Mouse (Mus musculus): ENCODE results near the gene Fam71e1.
A peak's percentile ranks its signal among the peaks of the same experiment; 100 is the strongest.

Fam71e1 gene

GRCm38 (mm10) chr7:44534242-44534641, 37.9 kb downstream of the Fam71e1 start:
- DNase-seq (ENCODE audit: low spot score in 2 of 2): no peak

DNA sequence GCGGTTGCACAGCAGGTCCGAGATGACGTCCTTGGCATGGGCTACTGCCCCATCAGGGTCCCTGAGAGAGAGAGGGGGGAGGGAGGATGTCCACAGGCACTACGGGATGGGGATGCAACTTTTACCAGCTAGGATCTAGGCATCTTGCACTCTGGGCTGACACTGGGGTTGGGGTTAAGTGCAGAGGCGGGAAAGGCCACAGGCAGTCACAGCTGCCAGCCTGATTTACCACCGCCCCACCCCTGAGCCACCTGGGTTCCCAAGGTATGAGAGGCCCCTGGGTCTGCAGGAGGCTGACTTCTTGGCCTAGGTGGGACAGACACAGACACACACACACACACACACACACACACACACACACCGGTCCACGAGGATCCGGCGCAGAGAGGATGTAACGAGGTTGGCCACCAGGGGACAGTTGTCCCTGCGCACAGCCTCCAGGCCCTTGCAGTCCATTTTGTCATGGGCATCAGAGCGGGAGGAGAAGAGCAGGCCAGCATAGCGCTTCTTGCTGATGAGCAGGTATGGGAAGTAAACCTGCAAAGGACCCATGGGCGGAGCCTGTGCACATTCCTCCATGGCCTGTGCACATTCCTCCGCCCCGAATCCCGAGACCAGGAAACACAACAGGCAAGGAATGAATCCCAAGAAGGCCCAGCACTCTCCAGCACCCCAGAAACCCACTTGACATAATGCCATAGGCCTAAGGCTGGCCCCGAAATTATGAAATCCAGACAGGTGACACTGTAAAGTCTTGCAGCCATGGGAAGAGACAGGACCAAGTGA, 38.5 kb downstream of the Fam71e1 start:
- no peak for DNase-seq (ENCODE audit: low spot score in 2 of 2)

GRCm38 (mm10) chr7:44535657-44536589, 39.5 kb downstream of the Fam71e1 start:
- no peak for DNase-seq (ENCODE audit: low spot score in 2 of 2)

DNA sequence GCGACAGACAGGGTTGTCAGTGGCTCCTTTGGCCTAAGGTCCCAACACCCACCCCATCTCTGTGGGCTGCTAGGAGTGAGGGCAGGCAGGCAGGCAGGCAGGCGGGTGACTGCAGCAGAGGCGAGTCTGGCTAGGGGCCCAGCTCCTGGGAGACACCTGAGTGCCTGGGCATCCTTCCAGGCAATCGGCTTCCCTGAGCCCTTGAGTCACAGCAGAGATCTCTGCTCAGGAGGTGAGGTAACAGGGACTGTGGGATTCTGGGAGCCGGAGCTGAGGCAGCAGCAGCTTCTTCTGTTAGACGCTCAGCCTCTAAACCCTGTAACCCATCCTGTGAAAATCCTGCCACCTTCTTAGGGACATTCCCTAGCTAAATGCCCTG, 40.2 kb downstream of the Fam71e1 start:
- no peak for DNase-seq (ENCODE audit: low spot score in 2 of 2)

DNA sequence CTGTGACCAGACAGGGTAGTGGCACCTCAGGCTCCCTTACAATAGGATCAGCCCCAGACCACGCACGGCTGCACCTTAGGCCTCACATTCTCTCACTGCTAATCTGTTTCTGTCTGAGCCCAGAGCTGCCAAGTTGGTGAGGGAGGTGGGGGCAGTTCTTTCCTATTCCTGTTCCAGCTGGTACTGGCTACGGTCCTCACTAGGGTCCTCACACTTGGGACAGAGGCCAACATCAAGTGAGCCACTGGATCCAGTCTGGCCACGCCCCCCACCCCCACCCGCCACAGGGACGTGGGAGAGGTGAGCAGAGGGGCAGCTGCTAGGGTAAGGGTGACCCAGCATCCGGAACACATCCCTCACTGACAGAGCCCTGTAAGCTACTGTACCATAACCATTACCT, 40.6 kb downstream of the Fam71e1 start:
- DNase-seq (ENCODE audit: low spot score in 2 of 2): no peak

- no peak for DNase-seq (ENCODE audit: low spot score in 2 of 2)
Measured at GRCm38 (mm10) chr7:44537496-44537895, 41.1 kb downstream of the Fam71e1 start.

GRCm38 (mm10) chr7:44538756-44539624, 42.6 kb downstream of the Fam71e1 start:
- no peak for DNase-seq (ENCODE audit: low spot score in 2 of 2)

GRCm38 (mm10) chr7:44542555-44542954, 46.2 kb downstream of the Fam71e1 start:
- no peak for DNase-seq (ENCODE audit: low spot score in 2 of 2)

DNA sequence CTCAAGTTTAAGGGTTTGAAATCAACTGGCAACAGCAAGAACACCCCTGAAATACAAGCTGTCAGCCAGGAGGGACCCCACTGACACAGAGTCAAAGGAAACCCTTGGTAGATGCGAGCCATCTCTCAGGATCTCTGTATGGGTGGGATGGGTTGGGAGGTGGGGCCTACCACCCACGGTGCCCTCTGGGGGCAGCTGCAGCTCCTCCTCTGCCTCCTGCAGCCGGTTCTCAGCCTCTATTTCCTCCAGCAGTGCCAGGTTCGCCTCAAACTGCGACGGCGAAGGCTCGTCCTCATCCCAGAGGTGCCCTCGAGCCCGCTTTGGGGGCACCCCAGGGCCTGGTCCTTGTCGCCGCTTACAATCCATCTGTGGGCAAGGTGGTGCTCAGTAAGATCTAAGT, 46.7 kb downstream of the Fam71e1 start:
- no peak for DNase-seq (ENCODE audit: low spot score in 2 of 2)

DNA sequence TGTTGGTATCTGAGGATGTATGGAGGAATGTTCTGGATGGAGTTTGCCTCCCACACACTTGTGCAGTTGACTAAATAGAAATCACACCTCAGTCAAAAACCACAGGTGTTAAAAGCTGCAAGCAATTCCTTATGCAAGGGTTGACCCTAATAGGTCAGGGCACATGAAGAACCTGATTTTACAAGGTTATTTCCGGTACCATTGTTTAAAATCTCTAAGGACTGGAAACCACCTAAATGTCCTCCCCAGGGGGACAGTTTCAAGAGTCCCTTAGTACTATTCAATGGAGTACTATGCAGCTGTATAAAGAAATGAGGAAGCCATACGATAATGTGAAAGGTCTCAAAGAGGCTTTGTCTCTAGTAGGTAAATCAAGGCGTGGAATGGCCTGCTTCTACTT, 49.9 kb downstream of the Fam71e1 start:
- DNase-seq (ENCODE audit: low spot score in 2 of 2): no peak

GRCm38 (mm10) chr7:44547041-44547440, 50.7 kb downstream of the Fam71e1 start:
- no peak for DNase-seq (ENCODE audit: low spot score in 2 of 2)

- DNase-seq (ENCODE audit: low spot score in 2 of 2): no peak
Measured at GRCm38 (mm10) chr7:44547725-44548124, 51.3 kb downstream of the Fam71e1 start.

- peak; percentile 99 to 100 for DNase-seq (ENCODE audit: low spot score in 2 of 2)
Measured at GRCm38 (mm10) chr7:44548497-44549087, 52.2 kb downstream of the Fam71e1 start, which contains the start of gene Pold1. TSS of gene Pold1 (minus strand) at chr7:44548849.

DNA sequence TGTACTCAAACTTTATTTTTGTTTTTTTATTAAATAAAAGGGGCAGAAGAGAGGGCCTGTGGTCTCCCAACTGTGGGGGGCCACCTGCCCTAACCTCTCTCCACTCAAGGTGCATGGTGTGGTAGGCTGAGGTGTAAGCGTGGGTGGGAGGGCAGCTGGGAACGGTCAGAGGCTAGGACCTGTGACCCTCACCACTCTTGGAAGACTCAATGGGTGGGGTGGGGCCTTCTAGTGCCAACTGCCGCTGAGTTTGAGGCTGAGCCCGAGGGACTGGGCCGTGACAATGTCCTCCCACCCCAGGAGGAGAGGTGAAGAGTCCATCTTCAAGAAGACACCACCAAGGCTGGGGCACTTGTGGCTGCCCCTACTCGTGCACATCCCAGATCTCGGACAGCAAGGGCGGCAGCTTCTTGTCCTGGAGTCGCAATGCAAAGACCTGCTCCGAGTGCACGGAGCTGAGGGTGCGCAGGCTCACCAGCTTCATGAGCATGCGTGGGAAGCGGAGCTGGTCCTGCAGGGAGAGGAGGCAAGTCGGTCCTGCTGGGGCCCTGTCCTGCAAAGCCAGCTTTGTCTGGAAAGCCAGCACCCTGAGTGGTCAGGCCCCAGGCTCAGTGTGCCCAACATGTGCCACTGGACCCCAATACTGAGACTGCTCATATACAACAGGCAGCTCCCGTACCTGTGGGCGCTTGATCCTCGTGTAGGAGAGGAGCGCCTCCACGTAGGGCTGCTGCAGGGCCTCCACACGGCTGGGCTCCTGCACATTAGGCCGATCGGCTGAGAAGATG, 53.4 kb downstream of the Fam71e1 start:
- DNase-seq (ENCODE audit: low spot score in 2 of 2): no peak

GRCm38 (mm10) chr7:44550409-44550678, 54.0 kb downstream of the Fam71e1 start:
- DNase-seq (ENCODE audit: low spot score in 2 of 2): no peak
